Mouse (Mus musculus) frontal cortex, postnatal 25 days (tissue): Measurements from ENCODE around the gene Aspn.
"Not testable (repeated sequence)": the region's sequence is repeated elsewhere in the genome, so short reads cannot be mapped to it uniquely, and the experiment has no call there.

Source experiments
- DNase-seq, 2 experiments: peaks; one replicate each; pipeline ENCODE4 v3.0.0; 2022; ENCODE audit warnings: low spot score in 2 of 2

The Aspn gene

DNA sequence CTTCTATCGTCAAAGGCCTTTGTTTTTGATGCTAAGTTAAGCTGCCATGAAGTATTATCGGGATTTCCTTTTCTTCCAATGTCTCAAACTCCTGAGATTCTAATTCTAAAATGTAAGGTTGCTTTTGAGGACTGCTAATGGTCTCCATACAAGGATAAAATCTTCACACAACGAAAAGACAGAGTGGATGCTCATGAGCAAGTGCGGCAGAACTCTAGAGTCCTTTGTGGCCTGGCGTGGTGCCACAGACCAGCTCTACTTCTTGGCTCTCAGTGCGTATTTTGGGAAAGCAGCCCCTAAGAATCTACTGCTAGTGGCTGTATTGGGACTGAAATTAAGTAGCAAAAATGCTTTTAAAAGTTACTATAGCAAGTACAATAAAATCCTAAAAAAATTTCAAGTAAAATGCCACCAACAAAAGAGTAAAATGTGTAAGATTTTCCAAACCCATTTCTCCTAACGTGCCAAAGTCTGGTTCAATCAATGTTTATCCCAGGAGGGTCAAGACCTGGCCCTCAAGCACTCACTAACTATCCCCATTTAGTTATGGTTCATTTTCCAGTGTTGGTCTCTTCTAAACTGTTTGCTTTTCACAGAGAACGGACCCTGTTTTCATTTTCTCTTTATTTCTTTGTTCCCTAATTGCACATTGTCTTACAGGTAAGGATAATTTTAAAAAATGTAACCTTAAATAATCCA lies 40.2 kb downstream of the Aspn start:
- DNase-seq: no peak

DNA sequence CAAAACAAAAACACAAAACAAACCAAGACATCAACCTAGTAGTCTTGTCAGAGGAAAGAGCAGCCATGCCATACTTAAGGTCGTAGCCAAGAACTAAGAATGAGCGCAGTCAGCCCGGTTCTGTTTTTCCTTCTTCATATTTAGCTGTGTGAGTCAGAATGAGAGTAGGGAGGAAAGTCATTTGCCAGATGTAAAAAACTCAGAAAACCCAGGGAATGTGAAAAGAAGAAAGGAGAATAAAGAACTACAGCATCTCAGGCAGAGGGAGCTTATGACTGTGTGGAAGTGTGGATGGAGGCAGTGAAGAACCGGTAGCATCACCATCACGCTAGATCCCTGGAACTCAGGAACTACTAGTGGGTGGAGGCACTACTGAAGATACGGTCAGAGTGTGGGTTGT lies 41.8 kb downstream of the Aspn start:
- DNase-seq: no peak

DNA sequence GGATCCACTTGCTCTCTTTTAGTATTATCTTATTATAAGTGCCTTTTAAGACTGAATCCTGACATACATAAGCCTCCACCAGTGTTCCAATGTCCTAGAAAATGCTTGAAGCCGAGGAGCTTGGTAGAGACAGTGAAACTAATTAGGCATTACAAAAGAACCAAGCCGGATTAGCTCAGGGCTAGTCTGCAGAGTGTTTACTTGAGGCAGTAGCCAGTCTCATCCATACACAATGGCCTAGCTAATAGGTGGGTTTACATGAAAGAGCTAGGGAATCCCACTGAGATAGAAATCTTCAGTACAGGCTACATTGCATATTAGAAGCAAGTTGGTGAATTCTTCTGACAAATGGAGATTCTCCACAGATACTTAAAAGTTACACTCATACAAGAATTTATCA lies 58.3 kb downstream of the Aspn start:
- not testable (repeated sequence) for DNase-seq

DNA sequence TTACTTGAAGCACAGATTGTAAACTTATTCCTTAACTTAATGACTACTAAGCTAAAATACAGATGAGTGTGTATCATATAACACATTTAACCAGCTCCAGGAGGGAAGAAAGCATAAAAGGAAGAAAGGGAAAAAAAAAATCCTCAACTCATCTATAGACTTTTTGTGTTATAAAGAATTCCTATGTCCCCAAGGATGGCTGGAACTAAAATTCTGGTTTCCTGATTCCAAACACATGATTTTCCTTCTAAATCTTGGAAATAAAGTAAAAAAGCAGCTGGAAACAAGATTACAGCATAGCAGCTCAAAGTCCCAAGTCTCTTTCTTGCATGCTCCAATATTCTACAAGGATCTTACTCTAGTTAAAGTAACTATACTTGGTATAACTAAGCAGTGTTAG lies 59.4 kb downstream of the Aspn start:
- DNase-seq: no peak

DNA sequence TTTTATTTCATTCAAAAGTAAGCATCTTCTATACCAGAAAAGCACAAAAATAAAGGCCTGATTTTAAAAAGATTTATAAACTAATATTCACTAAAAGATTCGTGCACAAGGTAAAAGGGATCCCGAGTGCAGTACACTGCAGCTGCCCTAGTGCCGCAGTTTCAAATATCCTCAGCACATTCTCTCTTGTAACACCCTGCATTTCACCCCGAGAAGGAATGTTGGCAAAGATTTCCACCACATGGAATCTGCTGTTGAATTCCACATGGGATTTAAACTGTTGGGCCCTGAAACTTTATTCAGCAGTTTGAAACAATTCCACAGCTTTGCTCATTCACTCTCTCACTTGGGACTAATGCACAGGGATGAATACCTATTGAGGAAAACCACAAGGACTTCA lies 63.5 kb downstream of the Aspn start, which contains the start of gene Ogn:
Ogn (plus strand) TSS at position 333 of the 400 bp plus-strand sequence.
- no peak for DNase-seq

DNA sequence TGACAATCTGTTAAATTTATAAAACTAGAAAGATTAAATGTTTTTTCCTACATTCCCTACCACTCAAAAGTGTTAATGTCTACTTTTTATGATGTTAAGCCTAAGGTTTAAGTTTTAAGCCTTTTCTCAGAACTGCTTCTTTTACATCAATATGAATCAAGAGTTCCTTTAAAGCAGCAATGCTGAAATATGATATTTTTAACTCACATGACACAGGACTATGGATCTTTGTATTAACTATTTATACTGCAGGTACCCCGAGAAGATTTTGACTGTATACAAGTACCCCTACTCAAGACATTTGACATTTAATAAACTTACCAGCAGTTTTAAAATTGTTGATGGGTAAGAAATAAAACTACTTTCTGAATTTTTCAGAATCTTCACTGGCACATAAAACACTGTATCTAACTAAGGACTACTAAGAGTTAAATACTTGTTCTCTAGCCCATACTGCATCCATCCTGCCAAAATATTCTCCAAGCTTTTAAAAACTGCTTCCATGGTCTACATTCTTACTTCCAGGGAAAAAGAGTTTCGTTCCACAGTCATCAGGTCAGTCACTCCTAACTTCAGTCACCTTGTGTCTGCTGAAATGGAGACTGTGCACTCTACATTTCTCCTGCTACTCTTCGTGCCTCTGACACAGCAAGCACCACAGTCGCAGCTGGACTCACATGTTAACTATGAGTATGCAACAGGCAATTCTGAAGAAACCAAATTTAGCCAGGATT lies 64.5 kb downstream of the Aspn start:
- DNase-seq: no peak

DNA sequence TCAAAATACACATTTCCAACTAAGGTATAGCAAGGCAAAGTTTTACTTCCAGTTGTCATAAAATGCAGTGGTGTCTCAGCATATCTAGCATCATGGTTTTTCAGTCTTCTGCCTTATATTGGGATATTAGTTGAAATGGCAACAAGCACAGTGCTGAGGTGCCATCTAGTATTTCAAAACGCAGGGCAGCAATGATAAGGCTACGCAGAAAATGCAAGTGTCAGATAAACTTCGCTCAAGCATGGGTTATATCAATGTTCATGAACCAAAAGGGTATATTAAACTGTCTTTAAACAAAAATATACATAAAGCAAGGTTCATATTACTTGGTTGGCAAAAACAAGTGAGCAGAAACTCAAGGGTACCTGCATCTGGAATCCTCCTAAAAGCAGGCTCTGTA lies 72.8 kb downstream of the Aspn start:
- DNase-seq: no peak
